Mouse (Mus musculus): ENCODE results near the gene Shroom2.

Gene Shroom2

GRCm38 (mm10) chrX:152701679-152702078 lies 67.6 kb downstream of the Shroom2 start:
- DNase-seq (ENCODE audit: low read depth, low spot score) = no peak

- DNase-seq (ENCODE audit: low read depth, low spot score) = no peak
Observed at GRCm38 (mm10) chrX:152690788-152691291, 78.4 kb downstream of the Shroom2 start.

- no peak for DNase-seq (ENCODE audit: low read depth, low spot score)
Observed at GRCm38 (mm10) chrX:152679190-152679814, 90.0 kb downstream of the Shroom2 start.

- DNase-seq (ENCODE audit: low read depth, low spot score) = no peak
Observed at GRCm38 (mm10) chrX:152676357-152676756, 92.9 kb downstream of the Shroom2 start.

- DNase-seq (ENCODE audit: low read depth, low spot score) = no peak
Observed at GRCm38 (mm10) chrX:152673431-152673830, 95.8 kb downstream of the Shroom2 start.

GRCm38 (mm10) chrX:152657363-152658036 lies 111.8 kb downstream of the Shroom2 start:
- DNase-seq (ENCODE audit: low read depth, low spot score) = no peak

GRCm38 (mm10) chrX:152656609-152656939 lies 112.7 kb downstream of the Shroom2 start:
- DNase-seq (ENCODE audit: low read depth, low spot score) = no peak

- no peak for DNase-seq (ENCODE audit: low read depth, low spot score)
Observed at GRCm38 (mm10) chrX:152655796-152656608, 113.3 kb downstream of the Shroom2 start.

- no peak for DNase-seq (ENCODE audit: low read depth, low spot score)
Observed at GRCm38 (mm10) chrX:152652676-152653075, 116.6 kb downstream of the Shroom2 start.

GRCm38 (mm10) chrX:152644827-152645226 lies 124.4 kb downstream of the Shroom2 start:
- no peak for DNase-seq (ENCODE audit: low read depth, low spot score)

- DNase-seq (ENCODE audit: low read depth, low spot score) = no peak
Observed at GRCm38 (mm10) chrX:152643679-152644638, 125.3 kb downstream of the Shroom2 start.

- no peak for DNase-seq (ENCODE audit: low read depth, low spot score)
Observed at GRCm38 (mm10) chrX:152643201-152643600, 126.1 kb downstream of the Shroom2 start.

- no peak for DNase-seq (ENCODE audit: low read depth, low spot score)
Observed at GRCm38 (mm10) chrX:152642627-152643026, 126.6 kb downstream of the Shroom2 start.

GRCm38 (mm10) chrX:152635397-152635796 lies 133.9 kb downstream of the Shroom2 start:
- no peak for DNase-seq (ENCODE audit: low read depth, low spot score)

- no peak for DNase-seq (ENCODE audit: low read depth, low spot score)
Observed at GRCm38 (mm10) chrX:152621407-152621806, 147.9 kb downstream of the Shroom2 start.

- no peak for DNase-seq (ENCODE audit: low read depth, low spot score)
Observed at GRCm38 (mm10) chrX:152620917-152621316, 148.3 kb downstream of the Shroom2 start.

- DNase-seq (ENCODE audit: low read depth, low spot score) = no peak
Observed at GRCm38 (mm10) chrX:152618464-152618863, 150.8 kb downstream of the Shroom2 start.

GRCm38 (mm10) chrX:152563034-152563433 lies 206.2 kb downstream of the Shroom2 start, which contains the start of gene Cldn34a:
TSS of gene Cldn34a (plus strand) at chrX:152563334.
- DNase-seq (ENCODE audit: low read depth, low spot score) = no peak

Measured in CD4-positive, CD25-positive, alpha-beta regulatory T cell, adult 2 months (primary cell).